29 mouse cellular contexts compared by ENCODE assay signal in genomic region chr2:25213266-25213865, GRCm38 (mm10). TPM values are rescaled to one million over a fixed set of nuclear protein-coding genes. Genes with fewer than 3 reads are reported as not detected.
"Had no signal": no experiment of that assay in that cellular context is flagged by ENCODE, and none has a peak within 500 bp of the region (broad histone marks: within the 10 kb centered on the region; RNA-seq: fewer than 3 reads in every experiment).

No protein-coding gene starts in this region.

- H3K9me3 ChIP-seq: limb, embryonic 12.5 days; limb, embryonic 15.5 days; midbrain, embryonic 13.5 days; neural tube, embryonic 12.5 days; neural tube, embryonic 15.5 days had no signal

- H3K9ac ChIP-seq: limb, embryonic 12.5 days; limb, embryonic 15.5 days; liver, embryonic 14.5 days; liver, postnatal 0 days; lung, embryonic 14.5 days; midbrain, embryonic 13.5 days; neural tube, embryonic 12.5 days; neural tube, embryonic 15.5 days had no signal

- H3K4me3 ChIP-seq: layer of hippocampus, adult 2 months; limb, embryonic 12.5 days; limb, embryonic 15.5 days; midbrain, embryonic 13.5 days; neural tube, embryonic 12.5 days; neural tube, embryonic 15.5 days had no signal

- DNase-seq: kidney, adult 18-20 months; kidney, adult 9 months; layer of hippocampus, postnatal 36 days; left cerebral cortex, postnatal 4 days; liver, postnatal 0 days; lung, embryonic 14.5 days; lung, postnatal 36 days; right cerebral cortex, adult 18-20 months; right cerebral cortex, postnatal 14 days; right cerebral cortex, postnatal 4 days; thymus, adult 18-20 months; thymus, postnatal 36 days had no signal

- H3K27ac ChIP-seq: kidney, postnatal 0 days; layer of hippocampus, adult 2 months; limb, embryonic 12.5 days; limb, embryonic 15.5 days; liver, embryonic 14.5 days; midbrain, embryonic 13.5 days; neural tube, embryonic 12.5 days; neural tube, embryonic 15.5 days; stomach, postnatal 0 days had no signal

- H3K4me2 ChIP-seq: limb, embryonic 12.5 days; limb, embryonic 15.5 days; liver, embryonic 11.5 days; lung, embryonic 14.5 days; midbrain, embryonic 13.5 days; neural tube, embryonic 12.5 days; neural tube, embryonic 15.5 days had no signal

- ATAC-seq: liver, postnatal 0 days; lung, postnatal 0 days; midbrain, embryonic 13.5 days had no signal

RNA-seq across cellular contexts. Expression of gene Stpg3, which starts 1.1 kb away (rescaled TPM):
- total RNA-seq: layer of hippocampus, postnatal 10 days; layer of hippocampus, postnatal 36 days; left cerebral cortex, postnatal 4 days had no signal
- polyA plus RNA-seq: large intestine, adult 2 months; limb, embryonic 12.5 days; limb, embryonic 15.5 days; liver, embryonic 14.5 days; liver, postnatal 0 days; lung, embryonic 14.5 days; midbrain, embryonic 13.5 days; midbrain, postnatal 0 days; neural tube, embryonic 12.5 days; neural tube, embryonic 15.5 days; stomach, embryonic 14.5 days; stomach, postnatal 0 days; urinary bladder, adult 2 months had no signal

RNA-seq across cellular contexts. Expression of gene Fam166a, which starts 5.2 kb away (rescaled TPM):
- total RNA-seq: layer of hippocampus, adult 2 months; layer of hippocampus, postnatal 10 days; layer of hippocampus, postnatal 36 days; left cerebral cortex, postnatal 14 days; left cerebral cortex, postnatal 4 days; midbrain, postnatal 0 days had no signal
- polyA plus RNA-seq: large intestine, adult 2 months; limb, embryonic 12.5 days; limb, embryonic 15.5 days; liver, postnatal 0 days; midbrain, embryonic 13.5 days; midbrain, postnatal 0 days; neural tube, embryonic 12.5 days; neural tube, embryonic 15.5 days; stomach, embryonic 14.5 days; stomach, postnatal 0 days had no signal
